ENCODE assay signal across 23 mouse cellular contexts in genomic region chr2:6350164-6350563, GRCm38 (mm10). TPM values are rescaled to one million over a fixed set of nuclear protein-coding genes. Genes with fewer than 3 reads are reported as not detected.
DNase-seq lines count a peak whose midpoint lies in the region; ATAC-seq and TF ChIP-seq lines count a peak whose summit lies in the region.
"Had no signal": no experiment of that assay in that cellular context is flagged by ENCODE, and none has a peak within 500 bp of the region (broad histone marks: within the 10 kb centered on the region; RNA-seq: fewer than 3 reads in every experiment).

No protein-coding gene starts in this region.

- peak; percentile 58 for DNase-seq in 3T3-L1 (ENCODE audit: low read depth, low spot score)
- no peak for DNase-seq in CH12.LX (ENCODE audit: extremely low read depth)
- no peak for DNase-seq in intestine, embryonic 14.5 days (ENCODE audit: low spot score)
- peak; percentile 25 for DNase-seq in naive thymus-derived CD4-positive, alpha-beta T cell, adult 2 months (ENCODE audit: low read depth)
- no peak for DNase-seq in right cerebral cortex, postnatal 25 days
- DNase-seq in spleen, postnatal 36 days (ENCODE audit: low spot score in 2 of 2): no peak
- no peak for DNase-seq in lung, postnatal 14 days
- DNase-seq in left cerebral cortex, adult 18-20 months (ENCODE audit: low spot score in 2 of 2): no peak
- DNase-seq: cerebellum, adult 9-11 months; forebrain, postnatal 0 days; gastrocnemius, postnatal 10 days; heart, postnatal 14 days; kidney, adult 11 months; kidney, postnatal 14 days; lung, adult 18-20 months; lung, postnatal 10 days; midbrain, embryonic 14.5 days; thymus, adult 2 months; thymus, postnatal 36 days had no signal

- H3K79me2 ChIP-seq in CH12.LX (replicated peaks; ENCODE audit: control insufficient read depth, extremely low read depth, insufficient read depth, poor library complexity, severe bottlenecking): peaks cover 2% of the 10 kb centered on the region; the same call in 1 of the 2 replicates

- no peak overlapping the region for H3K27ac ChIP-seq in CH12.LX (ENCODE audit: insufficient read depth, low read depth)
- H3K27ac ChIP-seq in intestine, embryonic 14.5 days (ENCODE audit: low read depth): no peak overlapping the region
- H3K27ac ChIP-seq: embryonic facial prominence, embryonic 15.5 days; forebrain, embryonic 12.5 days; hindbrain, embryonic 10.5 days; liver, embryonic 12.5 days had no signal

- no peaks in the 10 kb centered on the region for H3K27me3 ChIP-seq in CH12.LX (replicated peaks)
- no peaks in the 10 kb centered on the region for H3K27me3 ChIP-seq in intestine, embryonic 14.5 days (replicated peaks; ENCODE audit: control insufficient read depth, insufficient read depth, low read length)
- H3K27me3 ChIP-seq: embryonic facial prominence, embryonic 15.5 days; forebrain, embryonic 12.5 days; liver, embryonic 12.5 days had no signal

- peak overlapping the region; percentile 19; the same call in 1 of the 2 replicates for H3K4me2 ChIP-seq in CH12.LX (ENCODE audit: insufficient read depth, low read depth, poor library complexity, severe bottlenecking)
- no peak overlapping the region for H3K4me2 ChIP-seq in intestine, embryonic 14.5 days (ENCODE audit: low read length)
- H3K4me2 ChIP-seq: embryonic facial prominence, embryonic 15.5 days; forebrain, embryonic 12.5 days; liver, embryonic 12.5 days had no signal

- dilution Hi-C loops in CH12.LX (cut with MboI; ENCODE audit: extremely low pct_ligation_motif_present, extremely low pct_unique_long_range_greater_than_20kb, low sequenced_read_pairs): no loop called here

- peaks cover 11 to 58% of the 10 kb centered on the region in 2 experiments for H3K4me1 ChIP-seq in CH12.LX (ENCODE audit: control insufficient read depth in 1 of 2, insufficient read depth in 2 of 2)
- peaks cover 17% of the 10 kb centered on the region for H3K4me1 ChIP-seq in intestine, embryonic 14.5 days (replicated peaks; ENCODE audit: control insufficient read depth, insufficient read depth, low read length)

- no peak for TF ChIP-seq RAD21 in CH12.LX (IDR thresholded peaks at IDR 0.05; ENCODE audit: low read depth, low read length)

- H3K9me3 ChIP-seq in CH12.LX (replicated peaks; ENCODE audit: low read length): peaks cover 3% of the 10 kb centered on the region
- H3K9me3 ChIP-seq in intestine, embryonic 14.5 days (ENCODE audit: control insufficient read depth, low read length): no peaks in the 10 kb centered on the region
- H3K9me3 ChIP-seq: embryonic facial prominence, embryonic 15.5 days; forebrain, embryonic 12.5 days had no signal

- no peak for TF ChIP-seq CTCF in CH12.LX (conservative IDR thresholded peaks at IDR 0.05 in 1 of 2, IDR thresholded peaks at IDR 0.05 in 1 of 2; ENCODE audit: low read depth in 2 of 2, low read length in 2 of 2)

- peaks cover 0 to 12% of the 10 kb centered on the region in 2 experiments for H3K36me3 ChIP-seq in CH12.LX (replicated peaks in 1 of 2; ENCODE audit: control insufficient read depth in 1 of 2, insufficient read depth in 1 of 2, low read length in 1 of 2)
- H3K36me3 ChIP-seq in intestine, embryonic 14.5 days (ENCODE audit: control insufficient read depth, insufficient read depth, low read length): no peaks in the 10 kb centered on the region
- H3K36me3 ChIP-seq: embryonic facial prominence, embryonic 15.5 days; forebrain, embryonic 12.5 days had no signal

- no peak for TF ChIP-seq EP300 in CH12.LX (IDR thresholded peaks at IDR 0.05; ENCODE audit: low read length)

- H3K9ac ChIP-seq in CH12.LX (ENCODE audit: insufficient read depth, low read depth): no peak overlapping the region
- no peak overlapping the region for H3K9ac ChIP-seq in intestine, embryonic 14.5 days (ENCODE audit: low read length)
- H3K9ac ChIP-seq: embryonic facial prominence, embryonic 15.5 days; forebrain, embryonic 12.5 days; forebrain, postnatal 0 days; liver, embryonic 12.5 days had no signal

- peak; percentile 25; the same call in 1 of the 2 replicates for ATAC-seq in intestine, embryonic 14.5 days (replicated peaks; ENCODE audit: low FRiP score, low TSS enrichment, low read depth)
- ATAC-seq: liver, embryonic 12.5 days had no signal

- in situ Hi-C loops in CH12.LX (cut with MboI; ENCODE audit: low pct_ligation_motif_present, low pct_unique_long_range_greater_than_20kb, low sequenced_read_pairs): no loop called here

- WGBS in intestine, embryonic 14.5 days: 75% methylated on average over 9 of the region's 9 CpGs

- no peak for TF ChIP-seq POLR2A in CH12.LX (IDR thresholded peaks at IDR 0.05; ENCODE audit: low read depth, low read length)

- no peak overlapping the region for H3K4me3 ChIP-seq in CH12.LX (replicated peaks in 1 of 3; ENCODE audit: low read depth in 2 of 3, low read length in 2 of 3, poor library complexity in 1 of 3)
- H3K4me3 ChIP-seq in intestine, embryonic 14.5 days (ENCODE audit: low read depth, low read length): no peak overlapping the region
- H3K4me3 ChIP-seq: embryonic facial prominence, embryonic 15.5 days; forebrain, embryonic 12.5 days; hindbrain, embryonic 10.5 days; liver, embryonic 12.5 days had no signal

TF ChIP-seq in CH12.LX, 34 proteins besides CTCF, POLR2A, EP300 and RAD21:
- TF ChIP-seq SIN3A (IDR thresholded peaks at IDR 0.05; ENCODE audit: low read length) (no peak), USF2 (conservative IDR thresholded peaks at IDR 0.05; ENCODE audit: low read depth, low read length) (no peak)

RNA-seq across cellular contexts. Expression of gene Usp6nl, which starts 27.7 kb away (rescaled TPM):
- total RNA-seq in CH12.LX (2012; rRNA removed) (4.2 and 4.6 TPM in 2 replicates), CH12.LX (2014; rRNA removed) (4.1 and 4.3 TPM in 2 replicates)
- 12.1 and 14.2 TPM in 2 replicates for polyA plus RNA-seq in CH12.LX (2012; ENCODE audit: insufficient read length, low read depth)
- polyA plus RNA-seq in intestine, embryonic 14.5 days (2014; fragmentation: Nextera tagmentation; extraction: Ambion mirVana): 14.1 and 14.4 TPM in 2 replicates
- total RNA-seq in left cerebral cortex, adult 18-20 months (2021): 10 to 100 TPM; 18.8 to 20.1 TPM

Comparison
In these comparisons a context has a peak if more than half of its experiments do, and no peak if none do; other contexts are left out.
1. DNase-seq: peak in 3T3-L1 (single experiment) and naive thymus-derived CD4-positive, alpha-beta T cell, adult 2 months (single experiment); none in CH12.LX (single experiment), intestine, embryonic 14.5 days (single experiment), right cerebral cortex, postnatal 25 days (single experiment), spleen, postnatal 36 days (0 of 2), lung, postnatal 14 days (single experiment) and left cerebral cortex, adult 18-20 months (0 of 2).